Comparison of ENCODE assay signal across 11 mouse cellular contexts in genomic region chr5:26339266-26339665, GRCm38 (mm10).
"Had no signal": no experiment of that assay in that cellular context is flagged by ENCODE, and none has a peak within 500 bp of the region (broad histone marks: within the 10 kb centered on the region; RNA-seq: fewer than 3 reads in every experiment).

No protein-coding gene starts in this region.

- DNase-seq: kidney, postnatal 10 days; kidney, postnatal 4 days; layer of hippocampus, postnatal 36 days; left cerebral cortex, postnatal 4 days; liver, postnatal 0 days; lung, embryonic 14.5 days; right cerebral cortex, adult 18-20 months; right cerebral cortex, postnatal 14 days; right cerebral cortex, postnatal 4 days; thymus, adult 2 months; thymus, postnatal 14 days had no signal
